Mouse (Mus musculus) embryo, embryonic 10.5 days (tissue): Measurements from ENCODE around the gene Limd1.

Source experiments
- DNase-seq: peaks from one replicate; pipeline ENCODE4 v3.0.0-alpha.2; 2015; ENCODE audit warnings: low spot score

Gene Limd1

DNA sequence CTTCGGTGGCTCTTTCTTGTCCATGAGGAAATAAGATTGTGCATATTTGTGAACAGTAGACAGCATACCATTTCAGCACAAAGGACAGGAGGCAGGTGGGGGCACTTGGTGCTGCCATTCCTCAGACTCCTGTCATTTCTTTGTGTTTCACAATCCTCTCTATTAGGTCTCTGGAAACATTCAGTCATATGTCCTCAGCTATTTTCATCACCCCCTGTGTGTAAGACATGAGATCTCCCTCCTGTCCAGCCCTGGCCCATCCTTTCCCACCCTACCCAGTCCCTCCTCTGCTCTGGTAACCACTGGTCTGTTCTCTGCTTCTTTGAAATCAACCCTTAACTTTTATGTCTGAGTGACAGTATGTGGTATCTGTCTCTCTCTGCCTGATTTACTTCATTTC is 5.1 kb downstream of the Limd1 start:
- no peak for DNase-seq

DNA sequence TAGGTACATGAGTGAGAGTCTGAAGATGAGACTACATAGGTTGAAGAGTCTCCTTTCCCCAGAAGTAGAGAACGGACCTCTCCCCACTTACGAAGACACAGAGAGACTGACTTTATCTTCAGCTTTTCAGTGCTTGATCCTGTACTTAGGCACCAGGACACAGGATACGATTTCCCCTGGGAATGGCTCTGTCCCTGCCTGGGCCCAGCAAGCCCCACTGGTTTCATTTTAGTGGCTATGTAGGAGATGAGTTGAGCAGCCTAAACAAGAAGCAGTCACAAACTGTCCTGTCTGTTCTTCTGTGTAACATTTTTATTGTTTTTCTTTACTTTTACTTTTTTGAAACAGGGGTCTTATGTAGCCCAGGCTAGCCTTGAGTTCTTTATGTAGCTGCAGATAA is 6.3 kb downstream of the Limd1 start:
- DNase-seq = no peak

GRCm38 (mm10) chr9:123485561-123485960 is 7.1 kb downstream of the Limd1 start:
- DNase-seq = no peak

- DNase-seq = no peak
These were observed 8.1 kb downstream of the Limd1 start for GRCm38 (mm10) chr9:123486635-123487034.

- DNase-seq = no peak
These were observed 10.6 kb downstream of the Limd1 start for GRCm38 (mm10) chr9:123489073-123489472.

GRCm38 (mm10) chr9:123489727-123490343 is 11.3 kb downstream of the Limd1 start:
- DNase-seq = no peak

DNA sequence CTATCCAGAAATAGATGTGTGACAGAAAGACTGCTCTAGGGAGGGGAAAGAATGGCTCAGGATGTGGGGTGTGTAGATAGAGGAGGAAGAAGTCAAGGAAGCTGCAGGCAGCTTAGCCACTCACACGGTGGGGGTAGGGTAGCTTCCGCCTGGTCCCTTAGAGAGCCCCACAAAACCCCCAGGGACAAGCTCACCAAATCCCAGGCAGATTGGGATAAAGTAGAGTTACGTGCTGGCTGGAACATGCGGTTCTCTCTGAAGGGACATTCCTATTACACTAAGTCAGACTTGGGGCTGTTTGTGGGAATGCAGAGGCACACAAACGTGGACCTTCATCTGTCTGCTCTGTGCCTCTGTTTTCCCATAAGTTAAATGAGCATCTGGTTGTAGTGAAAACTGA is 12.4 kb downstream of the Limd1 start:
- DNase-seq = no peak

DNA sequence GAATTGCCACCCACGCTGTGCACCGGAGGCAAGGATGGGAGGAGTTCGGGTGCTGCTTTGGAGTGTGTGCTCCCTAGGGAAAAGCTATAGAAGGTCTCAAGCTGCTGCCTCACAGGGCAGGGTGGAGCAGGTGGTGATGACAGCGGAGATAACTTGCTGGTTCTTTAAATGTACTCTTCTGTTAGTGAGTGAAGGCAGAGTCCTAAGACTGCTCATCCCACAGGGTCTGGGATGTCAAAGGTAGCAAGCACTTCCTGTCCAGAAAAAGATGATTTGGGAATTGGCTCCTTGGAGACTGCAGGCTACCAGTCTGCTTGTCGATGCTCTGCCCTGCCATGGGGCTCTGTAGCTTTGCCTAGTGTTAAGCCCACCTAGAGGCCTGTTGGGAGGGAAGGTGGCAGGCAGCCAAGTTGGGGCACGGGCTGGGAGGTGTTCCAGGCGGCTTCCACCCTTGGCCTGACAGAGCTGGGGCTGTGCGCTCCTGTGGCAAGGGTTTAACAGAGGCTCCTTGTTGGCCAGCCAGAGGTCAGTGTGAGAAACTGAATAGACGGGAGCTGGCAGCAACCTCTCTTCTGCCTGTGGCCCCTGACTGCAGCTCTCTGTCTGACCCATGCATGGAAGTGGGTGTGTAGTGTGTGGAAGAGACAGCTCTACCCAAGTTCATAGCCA is 13.5 kb downstream of the Limd1 start:
- no peak for DNase-seq

GRCm38 (mm10) chr9:123496665-123497064 is 18.2 kb downstream of the Limd1 start:
- DNase-seq = peak; percentile 47

- DNase-seq = no peak
These were observed 19.4 kb downstream of the Limd1 start for GRCm38 (mm10) chr9:123497906-123498305.

GRCm38 (mm10) chr9:123500480-123500879 is 22.0 kb downstream of the Limd1 start:
- no peak for DNase-seq

DNA sequence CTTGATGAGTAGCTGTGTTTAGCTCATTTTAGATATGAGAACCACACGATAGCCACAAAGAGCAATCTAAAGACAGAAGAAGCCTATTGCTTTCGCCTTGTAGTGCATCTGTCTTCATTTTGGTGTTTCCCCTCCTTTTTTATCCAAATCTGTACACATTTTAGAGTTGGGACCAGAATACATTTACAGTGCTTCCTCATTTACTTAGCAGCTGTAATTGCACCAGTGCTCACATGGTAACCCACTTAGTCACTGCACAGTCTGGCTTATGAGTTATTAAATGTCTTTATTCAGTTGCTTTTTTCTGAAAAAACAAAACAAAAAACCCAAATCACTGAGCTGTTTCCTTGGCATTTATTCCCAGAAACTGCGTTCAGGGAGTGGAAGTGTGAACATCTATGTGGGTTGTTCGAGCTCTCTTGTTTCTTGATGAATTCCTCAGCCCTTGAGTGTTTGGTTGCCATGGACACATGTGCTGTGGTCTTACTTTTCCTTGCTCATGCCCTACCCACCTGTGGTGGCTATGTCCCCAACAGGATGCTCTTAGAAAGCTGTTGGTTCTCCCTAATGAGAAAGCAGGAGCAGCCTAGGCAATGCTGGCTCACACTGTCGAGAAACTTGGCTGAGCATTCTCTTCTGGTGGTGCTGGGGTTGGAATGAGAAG is 24.8 kb downstream of the Limd1 start:
- no peak for DNase-seq

DNA sequence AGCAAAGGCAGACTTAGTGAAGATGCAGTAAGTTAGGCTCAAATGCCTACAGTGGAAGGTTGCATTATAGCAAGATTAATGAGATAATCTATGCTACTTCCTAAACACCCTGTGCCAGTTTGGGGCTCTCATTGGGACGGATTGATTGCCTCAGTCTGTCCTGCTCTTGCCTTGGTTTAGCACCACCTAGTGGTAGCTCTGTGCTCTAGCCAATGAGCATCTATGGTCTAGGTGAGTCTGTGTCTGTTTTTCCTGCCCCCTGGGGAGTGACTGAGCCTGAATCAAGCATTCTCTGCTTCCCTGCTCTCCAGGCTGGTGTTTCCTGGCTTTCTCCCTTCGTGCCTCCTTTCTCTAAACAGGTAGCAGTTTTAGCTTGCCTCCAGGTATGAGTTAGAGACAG is 25.8 kb downstream of the Limd1 start:
- peak; percentile 74 for DNase-seq

DNA sequence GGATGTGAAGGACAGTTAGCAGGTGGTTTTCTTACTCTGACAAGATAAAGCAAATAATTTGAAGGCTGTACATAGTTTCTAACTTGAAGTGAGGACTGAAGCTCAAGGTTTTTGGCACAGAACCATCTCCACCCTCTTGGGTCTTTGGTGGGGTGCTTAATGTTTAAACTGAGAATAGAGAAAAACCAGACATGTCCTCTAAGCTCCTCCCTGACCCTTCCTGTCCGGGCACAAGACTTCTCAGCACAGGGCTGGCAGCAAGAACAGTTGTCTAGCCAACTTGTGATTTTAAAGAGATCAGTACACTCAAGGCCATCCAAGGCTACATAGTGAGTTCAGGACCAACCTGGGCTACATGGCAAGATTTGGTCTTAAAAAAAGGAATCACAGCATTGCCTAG is 27.1 kb downstream of the Limd1 start:
- no peak for DNase-seq

GRCm38 (mm10) chr9:123506270-123507146 is 28.0 kb downstream of the Limd1 start:
- DNase-seq = no peak

GRCm38 (mm10) chr9:123507380-123507779 is 28.9 kb downstream of the Limd1 start:
- DNase-seq = no peak

DNA sequence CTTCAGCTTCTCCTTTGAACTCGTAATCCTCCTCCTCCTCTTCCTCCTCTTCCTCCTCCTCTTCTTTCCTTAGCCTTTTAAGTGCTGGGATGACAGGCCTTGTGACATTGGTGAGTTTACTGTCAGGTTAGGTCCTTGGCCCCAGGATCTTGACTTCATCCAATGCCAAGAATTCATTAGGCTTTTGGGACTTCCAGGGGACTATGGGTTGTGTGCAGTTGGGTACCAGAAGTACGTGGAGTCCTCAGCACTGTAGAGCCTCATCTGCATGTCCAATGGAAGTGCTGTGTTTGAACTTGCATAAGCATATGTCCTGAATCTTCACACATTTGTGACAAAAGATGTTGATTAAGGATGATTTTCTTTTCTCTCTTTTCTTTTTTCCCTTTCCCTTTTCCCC is 30.5 kb downstream of the Limd1 start:
- DNase-seq = no peak

DNA sequence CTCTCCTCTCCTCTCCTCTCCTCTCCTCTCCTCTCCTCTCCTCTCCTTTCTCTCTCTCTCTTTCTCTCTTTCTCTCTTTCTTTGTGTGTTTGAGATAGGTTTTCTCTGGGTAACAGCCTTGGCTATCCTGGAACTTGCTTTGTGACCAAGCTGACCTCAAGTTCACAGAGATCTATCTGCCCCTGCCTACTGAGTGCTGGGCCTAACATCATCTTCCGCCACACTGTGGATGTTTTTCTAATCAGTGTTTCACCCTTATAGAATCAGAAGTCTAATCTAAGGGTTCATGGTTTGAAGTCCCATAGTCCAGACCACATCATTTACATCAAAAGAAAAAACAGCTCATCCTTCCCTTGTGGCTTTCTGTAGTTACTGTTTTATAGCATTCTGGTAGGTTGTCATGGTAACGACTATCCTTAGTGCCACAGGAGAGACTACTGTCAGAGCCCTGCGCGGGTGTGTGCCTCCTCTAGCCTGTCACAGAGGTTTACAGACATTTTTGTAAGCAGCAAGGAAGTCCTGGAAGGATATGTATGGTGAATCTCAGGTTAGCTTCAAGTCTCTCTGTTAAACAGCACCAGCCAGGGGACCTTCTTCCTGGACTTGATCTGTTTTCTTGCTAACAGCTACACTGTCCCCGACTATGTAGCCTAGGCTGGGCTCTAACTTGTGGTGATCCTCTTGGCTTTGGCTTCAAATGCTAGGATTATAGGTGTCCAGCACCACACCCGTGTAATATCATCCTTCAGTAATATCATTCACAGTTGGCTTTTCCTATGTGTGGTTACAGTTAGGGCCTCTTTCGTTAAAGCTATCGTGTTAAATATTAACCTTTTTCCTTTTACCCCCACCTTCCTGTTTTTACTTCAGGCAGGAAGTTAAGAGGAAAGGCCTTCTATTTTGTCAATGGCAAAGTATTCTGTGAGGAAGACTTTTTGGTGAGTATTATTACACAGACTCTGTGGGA is 31.4 kb downstream of the Limd1 start:
- no peak for DNase-seq

DNA sequence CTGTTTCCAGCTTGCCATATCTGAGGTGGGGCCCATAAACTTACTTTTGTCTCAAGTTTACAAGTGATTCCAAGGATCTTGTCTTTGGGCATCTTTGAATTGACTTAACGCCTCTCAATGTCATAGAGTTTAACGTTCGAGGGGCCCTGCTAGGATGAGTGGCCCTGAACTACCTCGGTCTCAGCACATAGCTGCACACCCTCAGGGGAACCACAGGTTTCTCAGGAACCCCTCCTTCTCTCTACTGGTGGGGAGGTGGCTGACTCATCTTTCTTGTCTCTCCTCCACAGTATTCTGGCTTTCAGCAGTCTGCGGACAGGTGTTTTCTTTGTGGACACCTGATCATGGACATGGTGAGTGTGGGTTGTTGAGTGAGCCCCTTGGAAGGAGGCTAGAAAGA is 32.4 kb downstream of the Limd1 start:
- no peak for DNase-seq

- DNase-seq = no peak
These were observed 34.0 kb downstream of the Limd1 start for GRCm38 (mm10) chr9:123512482-123512881.

DNA sequence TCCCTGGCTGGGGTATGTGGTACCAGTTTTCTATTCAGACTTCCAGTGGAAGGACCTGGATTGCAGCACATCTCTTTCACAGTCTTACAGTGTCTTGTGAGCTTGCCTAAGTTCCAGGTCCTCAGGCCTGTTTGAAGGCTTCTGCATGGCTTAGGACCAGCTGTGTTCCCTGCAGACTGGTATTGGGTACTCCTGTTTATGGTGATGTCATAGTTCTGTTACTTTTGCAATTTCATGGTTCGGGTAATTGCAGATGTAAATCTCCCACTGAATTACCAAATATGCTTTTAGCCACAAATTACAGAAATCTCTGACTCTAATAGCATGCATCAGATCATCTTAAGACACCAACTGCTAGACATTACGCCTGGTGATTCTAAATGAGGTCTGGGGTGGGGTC is 36.6 kb downstream of the Limd1 start:
- DNase-seq = no peak
